Mouse (Mus musculus) liver, embryonic 12.5 days (tissue): ENCODE data around the gene Gtf2i. TPM values are rescaled to one million over a fixed set of nuclear protein-coding genes. Genes with fewer than 3 reads are reported as not detected.

Experiments used
- ATAC-seq: fragments of 200-750 bp; cut with Nextera tagmentation; 2 replicates; pipeline ENCODE4 v1.8.0; 2017; ENCODE audit warnings: moderate number of reproducible peaks, mild to moderate bottlenecking, moderate library complexity
- H3K27ac ChIP-seq: fragments of 300-500 bp; sonication (generic); 2 replicates; pipeline ENCODE4 v1.5.1; 2016; ENCODE audit warnings: mild to moderate bottlenecking
- H3K27me3 ChIP-seq: fragments of 300-500 bp; sonication (generic); replicated peaks from 2 replicates; pipeline ENCODE4 v1.6.1; 2016; ENCODE audit warnings: mild to moderate bottlenecking, moderate library complexity
- H3K36me3 ChIP-seq: fragments of 300-500 bp; sonication (generic); 2 replicates; pipeline ENCODE4 v1.6.1; 2016; ENCODE audit warnings: mild to moderate bottlenecking, moderate library complexity
- H3K4me1 ChIP-seq: fragments of 300-500 bp; sonication (generic); 2 replicates; pipeline ENCODE4 v1.6.1; 2016
- H3K4me2 ChIP-seq: fragments of 300-500 bp; sonication (generic); 2 replicates; pipeline ENCODE4 v1.6.1; 2016; ENCODE audit warnings: mild to moderate bottlenecking, moderate library complexity
- H3K4me3 ChIP-seq: fragments of 300-500 bp; sonication (generic); 2 replicates; pipeline ENCODE4 v1.5.1; 2016; ENCODE audit warnings: mild to moderate bottlenecking, moderate library complexity
- H3K9ac ChIP-seq: fragments of 300-500 bp; sonication (generic); 2 replicates; pipeline ENCODE4 v1.6.1; 2016; ENCODE audit warnings: mild to moderate bottlenecking, moderate library complexity
- H3K9me3 ChIP-seq: fragments of 300-500 bp; sonication (generic); replicated peaks from 2 replicates; pipeline ENCODE4 v1.6.1; 2016; ENCODE audit warnings: mild to moderate bottlenecking, moderate library complexity
- WGBS: fragments of 180-500 bp; shearing (Covaris S2); methylation state at CpG from one replicate; pipeline ENCODE4 v1.1.7; 2016; ENCODE audit not compliant: insufficient replicate concordance; 5-methylcytosine and 5-hydroxymethylcytosine counted together
- polyA plus RNA-seq: library from polyadenylated mRNA; unstranded; fragments of >200 nt; fragmentation: Nextera tagmentation; extraction: Ambion mirVana; gene quantifications from 2 replicates; pipeline ENCODE4 v1.2.1, GENCODE M21; 2016

The Gtf2i gene
- polyA plus RNA-seq, 1 experiment from 2014 or later = 65.4 TPM

- Histone ChIP-seq H3K4me2 (no peak overlapping the region), H3K27me3 (no peaks in the 10 kb centered on the region)
- ATAC-seq = no peak
Observed at GRCm38 (mm10) chr5:134321699-134322098, 7.1 kb upstream of the Gtf2i start.

GRCm38 (mm10) chr5:134318903-134319302, 4.3 kb upstream of the Gtf2i start:
- Histone ChIP-seq H3K9me3 (no peaks in the 10 kb centered on the region), H3K9ac (no peak overlapping the region), H3K36me3 (no peaks in the 10 kb centered on the region), H3K4me2 (no peak overlapping the region), H3K4me3 (no peak overlapping the region), H3K4me1 (peaks cover 38% of the 10 kb centered on the region), H3K27ac (no peak overlapping the region), H3K27me3 (no peaks in the 10 kb centered on the region)
- WGBS = 77% methylated on average over 6 of the region's 6 CpGs
- ATAC-seq = no peak

More at GRCm38 (mm10) chr5:134321699-134322098, 7.1 kb upstream of the Gtf2i start:
- H3K9ac ChIP-seq = no peak overlapping the region
- no peak overlapping the region for H3K27ac ChIP-seq
- H3K36me3 ChIP-seq = no peaks in the 10 kb centered on the region
- WGBS = 70% methylated on average over 7 of the region's 7 CpGs
- peaks cover 45% of the 10 kb centered on the region for H3K4me1 ChIP-seq
- no peak overlapping the region for H3K4me3 ChIP-seq
- H3K9me3 ChIP-seq = no peaks in the 10 kb centered on the region

- H3K27ac ChIP-seq = no peak overlapping the region
- 67% methylated on average over 7 of the region's 7 CpGs for WGBS
Observed at GRCm38 (mm10) chr5:134316721-134317120, 2.2 kb upstream of the Gtf2i start.

GRCm38 (mm10) chr5:134315623-134316350, 1.2 kb upstream of the Gtf2i start:
- H3K9me3 ChIP-seq = no peaks in the 10 kb centered on the region
- H3K9ac ChIP-seq = peak overlapping the region; percentile 84
- H3K36me3 ChIP-seq = peaks cover 12% of the 10 kb centered on the region
- ATAC-seq = no peak
- 9% methylated on average over 25 of the region's 25 CpGs for WGBS
- H3K4me1 ChIP-seq = peaks cover 38% of the 10 kb centered on the region
- H3K27ac ChIP-seq = peak overlapping the region; percentile 87
- H3K27me3 ChIP-seq = no peaks in the 10 kb centered on the region
- H3K4me2 ChIP-seq = peak overlapping the region; percentile 98
- H3K4me3 ChIP-seq = peak overlapping the region; percentile 91

More at GRCm38 (mm10) chr5:134316721-134317120, 2.2 kb upstream of the Gtf2i start:
- Histone ChIP-seq H3K27me3 (no peaks in the 10 kb centered on the region), H3K36me3 (peaks cover 3% of the 10 kb centered on the region; the same call in 1 of the 2 replicates), H3K4me3 (no peak overlapping the region), H3K4me1 (peaks cover 37% of the 10 kb centered on the region), H3K4me2 (no peak overlapping the region), H3K9me3 (no peaks in the 10 kb centered on the region), H3K9ac (no peak overlapping the region)
- ATAC-seq = no peak

- ATAC-seq = peak; percentile 30
- H3K9me3 ChIP-seq = no peaks in the 10 kb centered on the region
- under 1% methylated on average over 46 of the region's 64 CpGs for WGBS
- peak overlapping the region; percentile 97 for H3K9ac ChIP-seq
- peak overlapping the region; percentile 98 for H3K4me2 ChIP-seq
- H3K27me3 ChIP-seq = no peaks in the 10 kb centered on the region
- H3K27ac ChIP-seq = peak overlapping the region; percentile 96
- peaks cover 42% of the 10 kb centered on the region for H3K4me1 ChIP-seq
- peaks cover 28% of the 10 kb centered on the region for H3K36me3 ChIP-seq
- peak overlapping the region; percentile 91 for H3K4me3 ChIP-seq
Observed at GRCm38 (mm10) chr5:134314068-134314674, 389 bp downstream of the Gtf2i start.

GRCm38 (mm10) chr5:134313451-134314067, 1.0 kb downstream of the Gtf2i start:
- peak overlapping the region; percentile 97 for H3K9ac ChIP-seq
- H3K36me3 ChIP-seq = peaks cover 32% of the 10 kb centered on the region
- H3K4me1 ChIP-seq = peaks cover 41% of the 10 kb centered on the region
- under 1% methylated on average over 63 of the region's 68 CpGs for WGBS
- no peaks in the 10 kb centered on the region for H3K9me3 ChIP-seq
- H3K27me3 ChIP-seq = no peaks in the 10 kb centered on the region
- peak overlapping the region; percentile 98 for H3K4me2 ChIP-seq
- ATAC-seq = peak; percentile 86
- peak overlapping the region; percentile 96 for H3K27ac ChIP-seq
- peak overlapping the region; percentile 91 for H3K4me3 ChIP-seq

GRCm38 (mm10) chr5:134312691-134313450, 1.7 kb downstream of the Gtf2i start:
- ATAC-seq = no peak
- no peaks in the 10 kb centered on the region for H3K9me3 ChIP-seq
- no peaks in the 10 kb centered on the region for H3K27me3 ChIP-seq
- H3K27ac ChIP-seq = peak overlapping the region; percentile 96
- H3K9ac ChIP-seq = peak overlapping the region; percentile 97
- peak overlapping the region; percentile 91 for H3K4me3 ChIP-seq
- peak overlapping the region; percentile 98 for H3K4me2 ChIP-seq
- peaks cover 34% of the 10 kb centered on the region for H3K4me1 ChIP-seq
- peaks cover 39% of the 10 kb centered on the region for H3K36me3 ChIP-seq
- WGBS = 4% methylated on average over 19 of the region's 19 CpGs

GRCm38 (mm10) chr5:134311894-134312411, 2.6 kb downstream of the Gtf2i start:
- Histone ChIP-seq H3K36me3 (peaks cover 48% of the 10 kb centered on the region), H3K9ac (peak overlapping the region; percentile 41; the same call in 1 of the 2 replicates), H3K27ac (peak overlapping the region; percentile 45), H3K27me3 (no peaks in the 10 kb centered on the region), H3K9me3 (no peaks in the 10 kb centered on the region), H3K4me2 (peak overlapping the region; percentile 98), H3K4me3 (peak overlapping the region; percentile 91), H3K4me1 (peaks cover 34% of the 10 kb centered on the region)
- no peak for ATAC-seq
- WGBS = 86% methylated on average over 6 of the region's 6 CpGs

- Histone ChIP-seq H3K9ac (no peak overlapping the region), H3K4me1 (peaks cover 19% of the 10 kb centered on the region), H3K9me3 (no peaks in the 10 kb centered on the region), H3K27ac (no peak overlapping the region), H3K27me3 (no peaks in the 10 kb centered on the region), H3K36me3 (peaks cover 66% of the 10 kb centered on the region), H3K4me3 (no peak overlapping the region), H3K4me2 (no peak overlapping the region)
- no peak for ATAC-seq
- WGBS = 87% methylated on average over 9 of the region's 9 CpGs
Observed at GRCm38 (mm10) chr5:134310201-134310600, 4.4 kb downstream of the Gtf2i start.

- Histone ChIP-seq H3K4me3 (no peak overlapping the region), H3K9ac (no peak overlapping the region), H3K9me3 (no peaks in the 10 kb centered on the region), H3K36me3 (peaks cover 73% of the 10 kb centered on the region), H3K27ac (peak overlapping the region; percentile 10; the same call in 1 of the 2 replicates), H3K4me2 (no peak overlapping the region), H3K4me1 (peaks cover 19% of the 10 kb centered on the region), H3K27me3 (no peaks in the 10 kb centered on the region)
- no peak for ATAC-seq
- 96% methylated on average over 1 of the region's 1 CpGs for WGBS
Observed at GRCm38 (mm10) chr5:134309345-134309744, 5.2 kb downstream of the Gtf2i start.

- 82% methylated on average over 6 of the region's 6 CpGs for WGBS
- Histone ChIP-seq H3K9ac (no peak overlapping the region), H3K4me2 (no peak overlapping the region), H3K36me3 (peaks cover 89% of the 10 kb centered on the region), H3K27ac (no peak overlapping the region), H3K27me3 (no peaks in the 10 kb centered on the region), H3K4me3 (no peak overlapping the region), H3K9me3 (no peaks in the 10 kb centered on the region), H3K4me1 (0 out of 2 replicates have a peak, but pooled peaks cover 2% of the 10 kb centered on the region)
- ATAC-seq = no peak
Observed at GRCm38 (mm10) chr5:134304639-134305038, 9.9 kb downstream of the Gtf2i start.
